Mouse (Mus musculus) E14TG2a.4 (cell line): ENCODE measurements around the gene Fam117a.

ENCODE experiments used
- H3K27me3 ChIP-seq: 2 replicates; pipeline ENCODE4 v1.6.1; 2014; ENCODE audit warnings: low read length, control low read depth; ENCODE audit not compliant: insufficient read depth
- H3K36me3 ChIP-seq: 2 replicates; pipeline ENCODE4 v1.6.1; 2014; ENCODE audit warnings: low read length, control low read depth; ENCODE audit not compliant: insufficient read depth
- H3K4me1 ChIP-seq: replicated peaks from 2 replicates; pipeline ENCODE4 v1.6.1; 2014; ENCODE audit warnings: low read depth, low read length, control low read depth
- H3K4me3 ChIP-seq: replicated peaks from 2 replicates; pipeline ENCODE4 v1.5.1; 2014; ENCODE audit warnings: mild to moderate bottlenecking, low read length
- H3K9me3 ChIP-seq: 2 replicates; pipeline ENCODE4 v1.6.1; 2014; ENCODE audit warnings: low read length, control low read depth
- CTCF ChIP-seq: conservative IDR thresholded peaks from 2 replicates; pipeline ENCODE4 v1.5.1; 2014; ENCODE audit warnings: low read length
- NANOG ChIP-seq: IDR thresholded peaks from 2 replicates; pipeline ENCODE4 v1.6.1; 2014; ENCODE audit warnings: borderline replicate concordance, low read length, mixed read lengths
- POU5F1 ChIP-seq: IDR thresholded peaks from 2 replicates; pipeline ENCODE4 v1.6.1; 2014; ENCODE audit warnings: low read length, borderline replicate concordance

Gene Fam117a

GRCm38 (mm10) chr11:95336568-95337128 lies at the start of gene Fam117a:
TSS of gene Fam117a (plus strand) at chr11:95337018.
- Histone ChIP-seq H3K36me3 (peaks cover 34% of the 10 kb centered on the region), H3K9me3 (no peaks in the 10 kb centered on the region), H3K27me3 (no peaks in the 10 kb centered on the region), H3K4me1 (peaks cover 55% of the 10 kb centered on the region), H3K4me3 (peak within 1 kb of the TSS; percentile 97)
- TF ChIP-seq CTCF (no peak), POU5F1 (no peak), NANOG (no peak)

- peaks cover 92% of the 10 kb centered on the region for H3K36me3 ChIP-seq
- peaks cover 28% of the 10 kb centered on the region for H3K4me1 ChIP-seq
- H3K27me3 ChIP-seq: no peaks in the 10 kb centered on the region
- H3K4me3 ChIP-seq: no peak overlapping the region
- no peak for TF ChIP-seq CTCF
- TF ChIP-seq NANOG: no peak
- no peak for TF ChIP-seq POU5F1
- no peaks in the 10 kb centered on the region for H3K9me3 ChIP-seq
Measured at GRCm38 (mm10) chr11:95291998-95292397, 44.8 kb upstream of the Fam117a start.

GRCm38 (mm10) chr11:95293017-95293624 lies 43.7 kb upstream of the Fam117a start:
- no peak for TF ChIP-seq NANOG
- TF ChIP-seq POU5F1: no peak
- TF ChIP-seq CTCF: no peak
- Histone ChIP-seq H3K4me3 (no peak overlapping the region), H3K9me3 (no peaks in the 10 kb centered on the region), H3K27me3 (no peaks in the 10 kb centered on the region), H3K36me3 (peaks cover 92% of the 10 kb centered on the region), H3K4me1 (peaks cover 35% of the 10 kb centered on the region)

- Histone ChIP-seq H3K36me3 (peaks cover 92% of the 10 kb centered on the region), H3K9me3 (no peaks in the 10 kb centered on the region), H3K4me3 (no peak overlapping the region), H3K4me1 (peaks cover 57% of the 10 kb centered on the region), H3K27me3 (no peaks in the 10 kb centered on the region)
- no peak for TF ChIP-seq CTCF
- TF ChIP-seq POU5F1: no peak
- no peak for TF ChIP-seq NANOG
Measured at GRCm38 (mm10) chr11:95295736-95296135, 41.1 kb upstream of the Fam117a start.

- Histone ChIP-seq H3K36me3 (peaks cover 92% of the 10 kb centered on the region), H3K4me3 (no peak overlapping the region), H3K9me3 (no peaks in the 10 kb centered on the region), H3K27me3 (no peaks in the 10 kb centered on the region), H3K4me1 (peaks cover 81% of the 10 kb centered on the region)
- TF ChIP-seq CTCF: peak; percentile 98
- TF ChIP-seq NANOG: no peak
Measured at GRCm38 (mm10) chr11:95298146-95298545, 38.7 kb upstream of the Fam117a start.

- Histone ChIP-seq H3K36me3 (peaks cover 92% of the 10 kb centered on the region), H3K4me1 (peaks cover 85% of the 10 kb centered on the region), H3K4me3 (no peak overlapping the region), H3K9me3 (no peaks in the 10 kb centered on the region), H3K27me3 (no peaks in the 10 kb centered on the region)
- TF ChIP-seq CTCF (no peak), NANOG (no peak), POU5F1 (no peak)
Measured at GRCm38 (mm10) chr11:95299886-95300285, 36.9 kb upstream of the Fam117a start.

GRCm38 (mm10) chr11:95301772-95302171 lies 35.0 kb upstream of the Fam117a start:
- H3K36me3 ChIP-seq: peaks cover 99% of the 10 kb centered on the region
- peaks cover 95% of the 10 kb centered on the region for H3K4me1 ChIP-seq
- H3K4me3 ChIP-seq: no peak overlapping the region
- no peaks in the 10 kb centered on the region for H3K27me3 ChIP-seq
- no peaks in the 10 kb centered on the region for H3K9me3 ChIP-seq
- no peak for TF ChIP-seq CTCF
- no peak for TF ChIP-seq POU5F1
- TF ChIP-seq NANOG: no peak

- H3K27me3 ChIP-seq: no peaks in the 10 kb centered on the region
- TF ChIP-seq NANOG (no peak), POU5F1 (no peak), CTCF (peak; percentile 73)
- H3K4me3 ChIP-seq: peak overlapping the region; percentile 97
- no peaks in the 10 kb centered on the region for H3K9me3 ChIP-seq
- peaks cover 71% of the 10 kb centered on the region for H3K36me3 ChIP-seq
- peaks cover 76% of the 10 kb centered on the region for H3K4me1 ChIP-seq
Measured at GRCm38 (mm10) chr11:95305600-95305999, 31.2 kb upstream of the Fam117a start.
